Mouse (Mus musculus) stomach, postnatal 0 days (tissue): ENCODE measurements at regions not wholly inside any gene's neighbourhood (a gene's known extent, or its start where the extent isn't known, plus 50 kb on each side); places are given as distances from the start of the nearest gene placed in this dataset.

Source experiments
- CTCF ChIP-seq: IDR thresholded peaks from 2 replicates; pipeline ENCODE4 v1.5.1; 2016; ENCODE audit warnings: antibody characterized with exemption, low read depth, mild to moderate bottlenecking, moderate library complexity
- EP300 ChIP-seq: optimal IDR thresholded peaks from 2 replicates; pipeline ENCODE3; 2016; ENCODE audit warnings: antibody characterized with exemption

DNA sequence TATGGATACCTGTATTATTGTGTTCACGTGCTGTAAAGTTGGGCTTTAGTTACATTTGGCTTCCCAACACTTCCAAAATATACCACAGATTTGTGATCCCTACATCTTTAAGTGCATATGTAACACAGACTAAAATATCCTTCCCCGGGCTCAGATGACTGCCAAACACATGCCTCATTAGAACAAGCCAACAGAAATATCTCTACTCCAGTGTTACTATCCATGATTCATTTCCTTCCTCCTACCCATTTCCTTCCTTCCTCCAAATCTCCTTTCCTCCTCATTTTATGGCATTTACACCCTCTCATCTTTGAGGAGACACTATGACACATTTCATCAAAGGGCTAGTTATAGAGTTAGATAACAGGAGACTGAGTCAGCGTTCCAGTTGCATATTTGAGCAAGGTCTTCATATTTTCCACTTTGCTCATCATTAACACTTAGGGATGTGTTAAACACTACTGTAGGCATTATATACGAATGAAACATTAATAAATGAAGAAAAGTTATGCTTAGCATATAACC is 1144.4 kb upstream of the Cited2 start:
- TF ChIP-seq CTCF (no peak), EP300 (no peak)
